Mouse (Mus musculus) cerebellum, postnatal 4 days (tissue): ENCODE data around the gene Hcrt.

ENCODE experiments used
- DNase-seq, 2 experiments: peaks; one replicate each; pipeline ENCODE4 v3.0.0; 2022; ENCODE audit warnings: low spot score in 2 of 2, mixed read lengths in 1 of 2

Gene Hcrt

GRCm38 (mm10) chr11:100711783-100712615 is 50.7 kb downstream of the Hcrt start, which contains the start of gene Kat2a:
Kat2a (minus strand) TSS chr11:100712465.
- peak; percentile 70 to 86 for DNase-seq
